In the genomic region with DNA sequence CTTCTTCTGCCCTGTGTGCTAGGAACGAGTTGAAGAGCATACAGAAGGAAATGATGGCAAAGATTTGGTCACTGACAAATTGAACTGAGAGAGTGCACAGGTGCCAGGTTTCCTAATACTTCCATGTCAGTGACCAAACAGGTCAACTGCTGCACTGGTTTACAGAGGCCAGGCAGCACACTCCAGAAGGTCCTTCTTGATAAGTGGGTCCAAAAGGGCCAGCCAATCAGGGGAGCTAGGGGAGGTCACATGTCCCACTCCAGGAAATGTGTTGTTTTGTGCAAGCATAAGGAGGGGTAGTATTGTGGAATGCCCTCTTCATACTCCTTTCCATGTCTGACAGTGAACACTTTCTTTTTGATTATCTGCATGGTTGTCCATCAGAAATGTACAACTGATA, we compare ENCODE assay signal across 19 mouse cellular contexts.
DNase-seq lines count a peak whose midpoint lies in the region; ATAC-seq lines count a peak whose summit lies in the region.
"Had no signal": no experiment of that assay in that cellular context is flagged by ENCODE, and none has a peak within 500 bp of the region (broad histone marks: within the 10 kb centered on the region; RNA-seq: fewer than 3 reads in every experiment).

No protein-coding gene starts in this region.

- H3K27me3 ChIP-seq in heart, embryonic 12.5 days (replicated peaks): no peaks in the 10 kb centered on the region
- H3K27me3 ChIP-seq in heart, embryonic 10.5 days (ENCODE audit: insufficient read depth, poor library complexity, severe bottlenecking): no peaks in the 10 kb centered on the region
- H3K27me3 ChIP-seq in liver, embryonic 12.5 days (replicated peaks): no peaks in the 10 kb centered on the region
- H3K27me3 ChIP-seq: forebrain, embryonic 13.5 days; lung, embryonic 15.5 days; midbrain, embryonic 13.5 days had no signal

- no peak overlapping the region for H3K9ac ChIP-seq in heart, embryonic 12.5 days
- H3K9ac ChIP-seq in liver, embryonic 12.5 days: no peak overlapping the region
- H3K9ac ChIP-seq: forebrain, embryonic 13.5 days; lung, embryonic 15.5 days; midbrain, embryonic 13.5 days had no signal

- no peak for DNase-seq in heart, embryonic 10.5 days (ENCODE audit: low spot score)
- DNase-seq in c-Kit-negative CD71-positive TER-119-positive erythroid progenitor cells, embryonic 14.5 days (ENCODE audit: low read depth, low spot score): peak; percentile 11
- DNase-seq in lung, postnatal 4 days: peak; percentile 36 to 49
- DNase-seq in embryo, embryonic 10.5 days (ENCODE audit: low spot score): no peak
- DNase-seq in urinary bladder, adult 2 months (ENCODE audit: low spot score): no peak
- DNase-seq in kidney, postnatal 10 days: no peak
- DNase-seq: adrenal gland, adult 2 months; cerebellum, adult 8-10 months; embryo, embryonic 11 days; heart, adult 2 months; heart, postnatal 36 days; thymus, postnatal 4 days had no signal

- 55% methylated on average over 1 of the region's 1 CpGs for WGBS in heart, embryonic 12.5 days
- WGBS in heart, embryonic 10.5 days: 65% methylated on average over 1 of the region's 1 CpGs
- 40% methylated on average over 1 of the region's 1 CpGs for WGBS in liver, embryonic 12.5 days (ENCODE audit: insufficient replicate concordance)

- no peak overlapping the region for H3K4me3 ChIP-seq in heart, embryonic 12.5 days
- no peak overlapping the region for H3K4me3 ChIP-seq in heart, embryonic 10.5 days
- no peak overlapping the region for H3K4me3 ChIP-seq in liver, embryonic 12.5 days
- H3K4me3 ChIP-seq: forebrain, embryonic 13.5 days; heart, adult 2 months; lung, embryonic 15.5 days; midbrain, embryonic 13.5 days had no signal

- H3K9me3 ChIP-seq in heart, embryonic 12.5 days (replicated peaks): 0 out of 2 replicates have a peak, but pooled peaks cover 2% of the 10 kb centered on the region
- no peaks in the 10 kb centered on the region for H3K9me3 ChIP-seq in heart, embryonic 10.5 days
- H3K9me3 ChIP-seq in liver, embryonic 12.5 days (replicated peaks): no peaks in the 10 kb centered on the region
- H3K9me3 ChIP-seq: forebrain, embryonic 13.5 days; lung, embryonic 15.5 days; midbrain, embryonic 13.5 days had no signal

- 0 out of 2 replicates have a peak, but pooled peaks cover 2% of the 10 kb centered on the region for H3K36me3 ChIP-seq in heart, embryonic 12.5 days
- H3K36me3 ChIP-seq in heart, embryonic 10.5 days: no peaks in the 10 kb centered on the region
- no peaks in the 10 kb centered on the region; the same call in 1 of the 2 replicates for H3K36me3 ChIP-seq in liver, embryonic 12.5 days
- H3K36me3 ChIP-seq: lung, embryonic 15.5 days had no signal

- ATAC-seq in heart, embryonic 12.5 days (ENCODE audit: insufficient number of reproducible peaks, low FRiP score): peak; percentile 80; the same call in 1 of the 2 replicates
- peak; percentile 92 for ATAC-seq in liver, embryonic 12.5 days
- ATAC-seq: forebrain, embryonic 13.5 days; hindbrain, postnatal 0 days; midbrain, embryonic 13.5 days had no signal

- no peaks in the 10 kb centered on the region for H3K4me1 ChIP-seq in heart, embryonic 12.5 days (replicated peaks)
- H3K4me1 ChIP-seq in heart, embryonic 10.5 days: no peaks in the 10 kb centered on the region
- peaks cover 10% of the 10 kb centered on the region for H3K4me1 ChIP-seq in liver, embryonic 12.5 days
- H3K4me1 ChIP-seq: lung, embryonic 15.5 days; midbrain, embryonic 13.5 days had no signal

- no peak overlapping the region for H3K4me2 ChIP-seq in heart, embryonic 12.5 days
- H3K4me2 ChIP-seq in liver, embryonic 12.5 days: 0 out of 2 replicates have a peak overlapping the region, but pooled peaks have one; percentile 2
- H3K4me2 ChIP-seq: forebrain, embryonic 13.5 days; lung, embryonic 15.5 days; midbrain, embryonic 13.5 days had no signal

- no peak overlapping the region for H3K27ac ChIP-seq in heart, embryonic 12.5 days (ENCODE audit: poor library complexity, severe bottlenecking)
- H3K27ac ChIP-seq in heart, embryonic 10.5 days: no peak overlapping the region
- H3K27ac ChIP-seq in liver, embryonic 12.5 days: no peak overlapping the region
- H3K27ac ChIP-seq: forebrain, embryonic 13.5 days; heart, adult 2 months; hindbrain, postnatal 0 days; kidney, postnatal 0 days; lung, embryonic 15.5 days; midbrain, embryonic 13.5 days had no signal

Comparison
In these comparisons a context has a peak if more than half of its experiments do, and no peak if none do; other contexts are left out.
1. DNase-seq: peak in c-Kit-negative CD71-positive TER-119-positive erythroid progenitor cells, embryonic 14.5 days (single experiment) and lung, postnatal 4 days (2 of 2); none in heart, embryonic 10.5 days (single experiment), embryo, embryonic 10.5 days (single experiment), urinary bladder, adult 2 months (single experiment) and kidney, postnatal 10 days (single experiment).